Mouse (Mus musculus) stomach, postnatal 0 days (tissue): ENCODE measurements around the gene Slc8a1.

Experiments used
- CTCF ChIP-seq: IDR thresholded peaks from 2 replicates; pipeline ENCODE4 v1.5.1; 2016; ENCODE audit warnings: antibody characterized with exemption, low read depth, mild to moderate bottlenecking, moderate library complexity
- EP300 ChIP-seq: optimal IDR thresholded peaks from 2 replicates; pipeline ENCODE3; 2016; ENCODE audit warnings: antibody characterized with exemption

DNA sequence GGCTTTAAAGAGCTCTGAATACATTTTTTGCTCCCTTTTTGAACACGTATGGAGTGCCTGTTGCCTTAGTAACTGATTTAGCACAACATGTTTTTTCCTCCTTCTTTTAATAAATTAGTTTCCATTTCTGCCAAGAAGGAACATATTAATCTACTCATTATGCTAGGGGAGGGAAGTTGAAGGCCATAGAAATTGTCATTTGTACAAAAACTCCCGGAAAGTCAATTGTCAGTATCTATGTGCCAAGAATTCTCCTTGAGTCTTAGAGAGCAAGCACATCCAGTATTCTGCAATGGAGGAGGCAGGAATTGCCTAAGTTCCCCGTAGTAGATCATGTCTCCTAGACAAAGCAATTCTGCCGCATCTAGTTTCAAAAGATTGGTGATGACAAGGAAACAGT lies 121.9 kb downstream of the Slc8a1 start:
- no peak for TF ChIP-seq CTCF
- no peak for TF ChIP-seq EP300
